Mouse (Mus musculus) myocyte (in vitro differentiated cells): ENCODE measurements around the gene Frmd4a.

Experiments
- CEBPB ChIP-seq: IDR thresholded peaks from 2 replicates; pipeline ENCODE4 v1.6.1; 2011; ENCODE audit warnings: mild to moderate bottlenecking, moderate library complexity; ENCODE audit not compliant: poor library complexity, insufficient read depth, severe bottlenecking
- E2F4 ChIP-seq: IDR thresholded peaks from one replicate; pipeline ENCODE4 v1.6.1; 2011; ENCODE audit warnings: mild to moderate bottlenecking, control low read depth, moderate library complexity; ENCODE audit not compliant: insufficient read depth
- MAX ChIP-seq: IDR thresholded peaks from one replicate; pipeline ENCODE4 v1.6.1; 2011; ENCODE audit warnings: low read depth, mild to moderate bottlenecking, control low read depth
- MYOD1 ChIP-seq, 3 experiments: IDR thresholded peaks; one replicate each; pipeline ENCODE4 v1.6.1; 2011; ENCODE audit warnings: control low read depth in 2 of 3, low read depth in 2 of 3, mild to moderate bottlenecking in 2 of 3, moderate library complexity in 1 of 3; ENCODE audit not compliant: insufficient read length in 2 of 3, control insufficient read depth in 1 of 3
- MYOG ChIP-seq, 3 experiments: IDR thresholded peaks; one replicate each; pipeline ENCODE4 v1.6.1; 2011; ENCODE audit warnings: control low read depth in 2 of 3, low read depth in 2 of 3, mild to moderate bottlenecking in 2 of 3; ENCODE audit not compliant: insufficient read length in 2 of 3, control insufficient read depth in 1 of 3, insufficient read depth in 1 of 3
- POLR2A ChIP-seq: IDR thresholded peaks from one replicate; pipeline ENCODE4 v1.6.1; 2011; ENCODE audit warnings: low read depth, mild to moderate bottlenecking, control low read depth, moderate library complexity; ENCODE audit not compliant: insufficient read length
- POLR2AphosphoS2 ChIP-seq: IDR thresholded peaks from one replicate; pipeline ENCODE4 v1.6.1; 2011; ENCODE audit warnings: low read depth, control low read depth; ENCODE audit not compliant: insufficient read length
- REST ChIP-seq: IDR thresholded peaks from one replicate; pipeline ENCODE4 v1.6.1; 2011; ENCODE audit warnings: mild to moderate bottlenecking, control low read depth, moderate library complexity; ENCODE audit not compliant: insufficient read depth, insufficient read length
- SRF ChIP-seq: IDR thresholded peaks from one replicate; pipeline ENCODE4 v1.6.1; 2011; ENCODE audit warnings: low read depth; ENCODE audit not compliant: control insufficient read depth, insufficient read length
- TCF12 ChIP-seq: IDR thresholded peaks from one replicate; pipeline ENCODE4 v1.6.1; 2011; ENCODE audit warnings: mild to moderate bottlenecking, control low read depth; ENCODE audit not compliant: poor library complexity, insufficient read depth, severe bottlenecking
- TCF3 ChIP-seq: IDR thresholded peaks from one replicate; pipeline ENCODE4 v1.6.1; 2011; ENCODE audit warnings: low read depth, control low read depth; ENCODE audit not compliant: insufficient read length
- USF1 ChIP-seq: IDR thresholded peaks from one replicate; pipeline ENCODE4 v1.6.1; 2011; ENCODE audit warnings: low read depth, mild to moderate bottlenecking, control low read depth, moderate library complexity

- TF ChIP-seq POLR2A (peak; percentile 56), TCF12 (no peak), CEBPB (no peak), E2F4 (no peak), MAX (no peak), POLR2AphosphoS2 (no peak), USF1 (peak; percentile 98), MYOG (IDR thresholded peaks at IDR 0.05; ENCODE audit: control insufficient read depth in 1 of 3, insufficient read depth in 1 of 3, insufficient read length in 2 of 3, low read depth in 2 of 3) (no peak), MYOD1 (IDR thresholded peaks at IDR 0.05; ENCODE audit: control insufficient read depth in 1 of 3, insufficient read length in 2 of 3, low read depth in 2 of 3) (no peak), SRF (no peak), REST (no peak), TCF3 (no peak)
Measured at GRCm38 (mm10) chr2:4300383-4300811, 282.9 kb downstream of the Frmd4a start.
